Mouse (Mus musculus) CH12.LX (cell line): ENCODE measurements at regions not wholly inside any gene's neighbourhood (a gene's known extent, or its start where the extent isn't known, plus 50 kb on each side); places are given as distances from the start of the nearest gene placed in this dataset.

Experiments used
- DNase-seq: peaks from one replicate; pipeline ENCODE4 v3.0.0-alpha.2; 2013; ENCODE audit errors: extremely low read depth
- H3K27ac ChIP-seq: 2 replicates; pipeline ENCODE4 v1.5.1; 2012; ENCODE audit warnings: low read depth, mild to moderate bottlenecking, control low read depth, moderate library complexity; ENCODE audit not compliant: insufficient read depth
- H3K27me3 ChIP-seq: replicated peaks from 2 replicates; pipeline ENCODE3; 2012; ENCODE audit warnings: inconsistent platforms
- H3K36me3 ChIP-seq, 2 experiments: replicated peaks in 1 of 2; 2 replicates each; pipeline versions ENCODE3 to v1.6.1; 2012; ENCODE audit warnings: inconsistent platforms in 1 of 2, low read length in 1 of 2, mild to moderate bottlenecking in 1 of 2, mixed read lengths in 1 of 2, moderate library complexity in 1 of 2; ENCODE audit not compliant: control insufficient read depth in 1 of 2, insufficient read depth in 1 of 2
- H3K4me1 ChIP-seq, 2 experiments: 2 replicates each; pipeline ENCODE4 v1.6.1; 2012; ENCODE audit warnings: inconsistent platforms in 1 of 2, moderate library complexity in 1 of 2; ENCODE audit not compliant: insufficient read depth in 2 of 2, control insufficient read depth in 1 of 2
- H3K4me2 ChIP-seq: 2 replicates; pipeline ENCODE4 v1.6.1; 2012; ENCODE audit warnings: low read depth, mild to moderate bottlenecking, control low read depth; ENCODE audit not compliant: poor library complexity, insufficient read depth, severe bottlenecking
- H3K4me3 ChIP-seq, 3 experiments: fragments of 150-350 bp in 1 of 3; sonication (generic) in 1 of 3; replicated peaks in 1 of 3; 2 replicates each; pipeline versions ENCODE3 to v1.5.1; 2011 to 2012; ENCODE audit warnings: low read depth in 2 of 3, low read length in 2 of 3, mild to moderate bottlenecking in 2 of 3, moderate library complexity in 2 of 3, control low read depth in 1 of 3, improper control_type of control experiment in 1 of 3, inconsistent platforms in 1 of 3, mixed read lengths in 1 of 3; ENCODE audit not compliant: poor library complexity in 1 of 3
- H3K79me2 ChIP-seq: replicated peaks from 2 replicates; pipeline ENCODE4 v1.6.1; 2012; ENCODE audit warnings: mild to moderate bottlenecking, moderate library complexity; ENCODE audit not compliant: control insufficient read depth, poor library complexity, insufficient read depth, severe bottlenecking; ENCODE audit errors: extremely low read depth
- H3K9ac ChIP-seq: 2 replicates; pipeline ENCODE4 v1.6.1; 2012; ENCODE audit warnings: low read depth, mild to moderate bottlenecking, control low read depth, moderate library complexity; ENCODE audit not compliant: insufficient read depth
- H3K9me3 ChIP-seq: replicated peaks from 2 replicates; pipeline ENCODE3; 2012; ENCODE audit warnings: low read length, inconsistent platforms, mixed read lengths
- CHD1 ChIP-seq: IDR thresholded peaks from 2 replicates; pipeline ENCODE4 v1.6.1; 2012; ENCODE audit warnings: low read depth, low read length, improper control_type of control experiment, inconsistent platforms
- CHD2 ChIP-seq: IDR thresholded peaks from 2 replicates; pipeline ENCODE4 v1.6.1; 2011; ENCODE audit warnings: low read length, improper control_type of control experiment
- CTCF ChIP-seq, 2 experiments: IDR thresholded peaks in 1 of 2; conservative IDR thresholded peaks in 1 of 2; 2 replicates each; pipeline ENCODE4 v1.5.1; 2011 to 2012; ENCODE audit warnings: low read depth in 2 of 2, low read length in 2 of 2, improper control_type of control experiment in 1 of 2, inconsistent platforms in 1 of 2, mild to moderate bottlenecking in 1 of 2, moderate library complexity in 1 of 2
- E2F4 ChIP-seq: IDR thresholded peaks from 2 replicates; pipeline ENCODE4 v1.6.1; 2011; ENCODE audit warnings: low read depth, low read length, improper control_type of control experiment; ENCODE audit not compliant: insufficient replicate concordance
- GABPA ChIP-seq: IDR thresholded peaks from 2 replicates; pipeline ENCODE4 v1.6.1; 2012; ENCODE audit warnings: low read depth, low read length, improper control_type of control experiment, inconsistent platforms; ENCODE audit not compliant: insufficient replicate concordance
- IRF4 ChIP-seq: IDR thresholded peaks from 2 replicates; pipeline ENCODE4 v1.6.1; 2014; ENCODE audit warnings: low read depth, mild to moderate bottlenecking, inconsistent platforms, low read length, improper control_type of control experiment
- JUN ChIP-seq: IDR thresholded peaks from 2 replicates; pipeline ENCODE4 v1.6.1; 2011; ENCODE audit warnings: low read depth, mild to moderate bottlenecking, low read length, improper control_type of control experiment, moderate library complexity; ENCODE audit not compliant: insufficient read depth
- JUND ChIP-seq: conservative IDR thresholded peaks from 2 replicates; pipeline ENCODE4 v1.6.1; 2011; ENCODE audit warnings: low read depth, low read length, improper control_type of control experiment
- MYC ChIP-seq: IDR thresholded peaks from 2 replicates; pipeline ENCODE4 v1.6.1; 2011; ENCODE audit warnings: low read depth, mild to moderate bottlenecking, improper control_type of control experiment, low read length
- NRF1 ChIP-seq: IDR thresholded peaks from 2 replicates; pipeline ENCODE4 v1.6.1; 2014; ENCODE audit warnings: low read depth, mild to moderate bottlenecking, inconsistent platforms, low read length, improper control_type of control experiment, moderate library complexity
- PAX5 ChIP-seq: IDR thresholded peaks from 2 replicates; pipeline ENCODE4 v1.6.1; 2012; ENCODE audit warnings: low read length, inconsistent platforms, mixed read lengths
- POLR2A ChIP-seq: IDR thresholded peaks from 2 replicates; pipeline ENCODE4 v1.6.1; 2011; ENCODE audit warnings: low read depth, mild to moderate bottlenecking, improper control_type of control experiment, low read length
- RCOR1 ChIP-seq: conservative IDR thresholded peaks from 2 replicates; pipeline ENCODE4 v1.6.1; 2012; ENCODE audit warnings: low read depth, mild to moderate bottlenecking, inconsistent platforms, low read length, improper control_type of control experiment
- UBTF ChIP-seq: IDR thresholded peaks from 2 replicates; pipeline ENCODE4 v1.6.1; 2012; ENCODE audit warnings: low read depth, mild to moderate bottlenecking, inconsistent platforms, low read length, improper control_type of control experiment, moderate library complexity
- ZNF384 ChIP-seq: IDR thresholded peaks from 2 replicates; pipeline ENCODE4 v1.6.1; 2012; ENCODE audit warnings: low read depth, low read length, improper control_type of control experiment, inconsistent platforms
- dilution Hi-C: fragments of 300-500 bp; cut with MboI; formaldehyde crosslinking; loops from 2 replicates; pipeline ENCODE4 v1.14.3; 2020; ENCODE audit warnings: low sequenced_read_pairs; ENCODE audit not compliant: extremely low pct_unique_long_range_greater_than_20kb, extremely low pct_ligation_motif_present
- in situ Hi-C: fragments of 300-500 bp; cut with MboI; formaldehyde crosslinking; loops from 3 replicates; pipeline ENCODE4 v1.14.3; 2019; ENCODE audit warnings: low sequenced_read_pairs, low pct_ligation_motif_present, low pct_unique_long_range_greater_than_20kb, mixed read lengths

GRCm38 (mm10) chr3:81829525-81829924 lies 102.9 kb upstream of the Ctso start:
- dilution Hi-C loops: no loop called here
- no peak overlapping the region for H3K27ac ChIP-seq
- H3K9ac ChIP-seq: no peak overlapping the region
- in situ Hi-C loops: no loop called here
- H3K27me3 ChIP-seq: no peaks in the 10 kb centered on the region
- H3K4me2 ChIP-seq: no peak overlapping the region
- H3K79me2 ChIP-seq: no peaks in the 10 kb centered on the region
- H3K9me3 ChIP-seq: no peaks in the 10 kb centered on the region
- H3K36me3 ChIP-seq: no peaks in the 10 kb centered on the region
- DNase-seq: no peak
- TF ChIP-seq E2F4: no peak
- TF ChIP-seq PAX5: no peak
- TF ChIP-seq JUN: no peak
- no peak for TF ChIP-seq POLR2A
- TF ChIP-seq GABPA: no peak
- H3K4me3 ChIP-seq: no peak overlapping the region
- no peaks in the 10 kb centered on the region for H3K4me1 ChIP-seq

DNA sequence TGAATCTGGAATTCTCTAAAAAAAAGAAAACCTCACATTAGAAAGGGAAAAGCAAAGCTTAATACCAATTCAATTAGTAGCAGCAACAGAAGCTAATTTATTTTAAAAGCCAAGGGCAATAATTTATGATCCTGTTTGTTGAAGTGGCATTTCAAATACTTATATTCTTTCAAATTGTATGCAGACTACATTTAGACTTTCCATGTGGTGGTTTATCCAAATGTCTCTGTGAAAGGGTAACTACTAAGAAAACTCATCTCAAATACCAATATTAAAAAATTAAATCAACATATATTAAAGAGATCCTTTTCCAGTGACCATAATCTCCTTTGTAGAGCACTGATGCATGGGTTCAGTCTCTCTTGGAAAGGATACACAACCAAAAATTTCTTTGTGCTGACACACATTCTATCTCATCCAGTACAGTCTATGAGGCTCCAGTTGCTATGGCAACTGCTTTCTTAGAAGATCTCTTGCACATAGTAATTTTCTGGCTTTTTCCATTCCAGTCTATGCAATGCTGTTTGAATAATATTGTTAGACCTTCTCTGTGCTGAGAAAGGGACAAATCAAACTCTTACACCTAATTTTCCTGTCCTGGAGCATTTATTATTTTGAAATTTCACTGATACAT lies 102.3 kb upstream of the Ctso start:
- Histone ChIP-seq H3K4me2 (no peak overlapping the region), H3K27me3 (no peaks in the 10 kb centered on the region), H3K36me3 (no peaks in the 10 kb centered on the region), H3K27ac (no peak overlapping the region), H3K79me2 (no peaks in the 10 kb centered on the region), H3K4me3 (no peak overlapping the region), H3K9ac (no peak overlapping the region), H3K4me1 (no peaks in the 10 kb centered on the region), H3K9me3 (no peaks in the 10 kb centered on the region)
- no peak for TF ChIP-seq CHD1
- TF ChIP-seq JUND: no peak
- TF ChIP-seq NRF1: no peak
- TF ChIP-seq CHD2: no peak
- TF ChIP-seq RCOR1: no peak
- TF ChIP-seq GABPA: no peak
- TF ChIP-seq IRF4: no peak
- no peak for TF ChIP-seq CTCF (conservative IDR thresholded peaks at IDR 0.05 in 1 of 2, IDR thresholded peaks at IDR 0.05 in 1 of 2; ENCODE audit: low read depth in 2 of 2, low read length in 2 of 2)
- TF ChIP-seq ZNF384: no peak
- no peak for TF ChIP-seq MYC
- no peak for TF ChIP-seq UBTF
- in situ Hi-C loops (no loop called here), dilution Hi-C loops (no loop called here)
- no peak for DNase-seq
